Mouse (Mus musculus) limb, embryonic 11.5 days (tissue): ENCODE measurements at regions not wholly inside any gene's neighbourhood (a gene's known extent, or its start where the extent isn't known, plus 50 kb on each side); places are given as distances from the start of the nearest gene placed in this dataset.

Experiments used
- ATAC-seq: fragments of 200-750 bp; cut with Nextera tagmentation; 2 replicates; pipeline ENCODE4 v1.8.0; 2017; ENCODE audit warnings: low read depth; ENCODE audit not compliant: insufficient number of reproducible peaks, low FRiP score, low TSS enrichment
- DNase-seq: peaks from one replicate; pipeline ENCODE4 v3.0.0-alpha.2; 2015; ENCODE audit warnings: low spot score
- H3K27ac ChIP-seq: fragments of 300-500 bp; sonication (generic); replicated peaks from 2 replicates; pipeline ENCODE4 v1.5.1; 2014; ENCODE audit warnings: low read depth, mild to moderate bottlenecking, low read length
- H3K27me3 ChIP-seq: fragments of 300-500 bp; sonication (generic); 2 replicates; pipeline ENCODE4 v1.6.1; 2014; ENCODE audit warnings: mild to moderate bottlenecking, low read length, mixed read lengths; ENCODE audit not compliant: control insufficient read depth, insufficient read depth
- H3K36me3 ChIP-seq: fragments of 300-500 bp; sonication (generic); 2 replicates; pipeline ENCODE4 v1.6.1; 2014; ENCODE audit warnings: mild to moderate bottlenecking, low read length, moderate library complexity, mixed read lengths; ENCODE audit not compliant: control insufficient read depth, insufficient read depth
- H3K4me1 ChIP-seq: fragments of 300-500 bp; sonication (generic); 2 replicates; pipeline ENCODE4 v1.6.1; 2014; ENCODE audit warnings: low read length, mixed read lengths; ENCODE audit not compliant: control insufficient read depth, insufficient read depth
- H3K4me2 ChIP-seq: fragments of 300-500 bp; sonication (generic); 2 replicates; pipeline ENCODE4 v1.6.1; 2014; ENCODE audit warnings: low read depth, mild to moderate bottlenecking, moderate library complexity; ENCODE audit not compliant: severe bottlenecking
- H3K4me3 ChIP-seq: fragments of 300-500 bp; sonication (generic); 2 replicates; pipeline ENCODE4 v1.5.1; 2014; ENCODE audit warnings: low read depth, low read length
- H3K9ac ChIP-seq: fragments of 300-500 bp; sonication (generic); 2 replicates; pipeline ENCODE4 v1.6.1; 2014; ENCODE audit warnings: mild to moderate bottlenecking, low read length
- H3K9me3 ChIP-seq: fragments of 300-500 bp; sonication (generic); 2 replicates; pipeline ENCODE4 v1.6.1; 2016; ENCODE audit warnings: low read length; ENCODE audit not compliant: control insufficient read depth
- WGBS: fragments of 180-500 bp; shearing (Covaris S2); extraction: QIAGEN DNeasy Blood & Tissue Kit; methylation state at CpG from one replicate; pipeline ENCODE4 v1.1.7; 2014; 5-methylcytosine and 5-hydroxymethylcytosine counted together

GRCm38 (mm10) chr9:27694805-27695593 lies 95.6 kb upstream of the Opcml start:
- 71% methylated on average over 8 of the region's 8 CpGs for WGBS
- Histone ChIP-seq H3K36me3 (no peaks in the 10 kb centered on the region), H3K4me3 (no peak overlapping the region), H3K4me1 (no peaks in the 10 kb centered on the region), H3K9me3 (no peaks in the 10 kb centered on the region), H3K27ac (no peak overlapping the region), H3K9ac (no peak overlapping the region), H3K4me2 (no peak overlapping the region), H3K27me3 (no peaks in the 10 kb centered on the region)
- DNase-seq (peak; percentile 14), ATAC-seq (no peak)

GRCm38 (mm10) chr9:27701559-27701958 lies 89.0 kb upstream of the Opcml start:
- H3K27ac ChIP-seq = no peak overlapping the region
- no peak overlapping the region for H3K9ac ChIP-seq
- H3K4me3 ChIP-seq = no peak overlapping the region
- H3K4me2 ChIP-seq = no peak overlapping the region
- no peaks in the 10 kb centered on the region for H3K9me3 ChIP-seq
- ATAC-seq = no peak
- H3K4me1 ChIP-seq = 0 out of 2 replicates have a peak, but pooled peaks cover 3% of the 10 kb centered on the region
- WGBS = 21% methylated on average over 9 of the region's 9 CpGs
- DNase-seq = peak; percentile 65
- no peaks in the 10 kb centered on the region for H3K36me3 ChIP-seq
- H3K27me3 ChIP-seq = no peaks in the 10 kb centered on the region

- Histone ChIP-seq H3K4me3 (no peak overlapping the region), H3K4me2 (no peak overlapping the region), H3K27me3 (no peaks in the 10 kb centered on the region), H3K36me3 (no peaks in the 10 kb centered on the region), H3K9me3 (no peaks in the 10 kb centered on the region), H3K9ac (no peak overlapping the region), H3K4me1 (0 out of 2 replicates have a peak, but pooled peaks cover 3% of the 10 kb centered on the region), H3K27ac (no peak overlapping the region)
- no peak for DNase-seq
- ATAC-seq = no peak
- 64% methylated on average over 3 of the region's 3 CpGs for WGBS
Measured at GRCm38 (mm10) chr9:27702140-27702539, 88.4 kb upstream of the Opcml start.

GRCm38 (mm10) chr9:27704001-27704400 lies 86.6 kb upstream of the Opcml start:
- DNase-seq = no peak
- H3K4me1 ChIP-seq = 0 out of 2 replicates have a peak, but pooled peaks cover 3% of the 10 kb centered on the region
- H3K27ac ChIP-seq = no peak overlapping the region
- no peaks in the 10 kb centered on the region for H3K36me3 ChIP-seq
- no peak overlapping the region for H3K9ac ChIP-seq
- no peak overlapping the region for H3K4me3 ChIP-seq
- 81% methylated on average over 5 of the region's 5 CpGs for WGBS
- H3K9me3 ChIP-seq = no peaks in the 10 kb centered on the region
- no peak overlapping the region for H3K4me2 ChIP-seq
- ATAC-seq = no peak
- no peaks in the 10 kb centered on the region for H3K27me3 ChIP-seq

- 86% methylated on average over 2 of the region's 2 CpGs for WGBS
- Histone ChIP-seq H3K36me3 (no peaks in the 10 kb centered on the region), H3K9me3 (no peaks in the 10 kb centered on the region), H3K9ac (no peak overlapping the region), H3K27ac (no peak overlapping the region), H3K27me3 (no peaks in the 10 kb centered on the region), H3K4me1 (0 out of 2 replicates have a peak, but pooled peaks cover 3% of the 10 kb centered on the region), H3K4me2 (no peak overlapping the region), H3K4me3 (no peak overlapping the region)
- DNase-seq = no peak
- no peak for ATAC-seq
Measured at GRCm38 (mm10) chr9:27723840-27724408, 66.7 kb upstream of the Opcml start.

GRCm38 (mm10) chr9:27724576-27724975 lies 66.0 kb upstream of the Opcml start:
- WGBS = 82% methylated on average over 2 of the region's 2 CpGs
- Histone ChIP-seq H3K27me3 (no peaks in the 10 kb centered on the region), H3K4me1 (0 out of 2 replicates have a peak, but pooled peaks cover 4% of the 10 kb centered on the region), H3K36me3 (no peaks in the 10 kb centered on the region), H3K27ac (no peak overlapping the region), H3K9me3 (no peaks in the 10 kb centered on the region), H3K4me2 (no peak overlapping the region), H3K9ac (no peak overlapping the region), H3K4me3 (no peak overlapping the region)
- no peak for ATAC-seq
- no peak for DNase-seq

- H3K27me3 ChIP-seq = no peaks in the 10 kb centered on the region
- no peaks in the 10 kb centered on the region for H3K9me3 ChIP-seq
- H3K9ac ChIP-seq = no peak overlapping the region
- H3K4me3 ChIP-seq = no peak overlapping the region
- no peak overlapping the region for H3K27ac ChIP-seq
- 0 out of 2 replicates have a peak, but pooled peaks cover 4% of the 10 kb centered on the region for H3K4me1 ChIP-seq
- WGBS = 12% methylated on average over 13 of the region's 13 CpGs
- H3K4me2 ChIP-seq = 0 out of 2 replicates have a peak overlapping the region, but pooled peaks have one; percentile 7
- ATAC-seq (no peak), DNase-seq (peak; percentile 25)
- H3K36me3 ChIP-seq = no peaks in the 10 kb centered on the region
Measured at GRCm38 (mm10) chr9:27728652-27729557, 61.7 kb upstream of the Opcml start.

GRCm38 (mm10) chr9:27729558-27729889 lies 61.1 kb upstream of the Opcml start:
- H3K9ac ChIP-seq = no peak overlapping the region
- 0 out of 2 replicates have a peak, but pooled peaks cover 4% of the 10 kb centered on the region for H3K4me1 ChIP-seq
- no peak overlapping the region for H3K4me2 ChIP-seq
- ATAC-seq (no peak), DNase-seq (no peak)
- no peak overlapping the region for H3K27ac ChIP-seq
- H3K36me3 ChIP-seq = no peaks in the 10 kb centered on the region
- no peaks in the 10 kb centered on the region for H3K27me3 ChIP-seq
- H3K4me3 ChIP-seq = no peak overlapping the region
- H3K9me3 ChIP-seq = no peaks in the 10 kb centered on the region
- WGBS = 52% methylated on average over 1 of the region's 1 CpGs
